8 mouse cellular contexts compared by ENCODE assay signal in genomic region chr2:156763101-156763500, GRCm38 (mm10). TPM values are rescaled to one million over a fixed set of nuclear protein-coding genes. Genes with fewer than 3 reads are reported as not detected.
DNase-seq lines count a peak whose midpoint lies in the region; ATAC-seq and TF ChIP-seq lines count a peak whose summit lies in the region.

No protein-coding gene starts in this region.

- H3K4me2 ChIP-seq in midbrain, postnatal 0 days (ENCODE audit: low read depth, low read length, poor library complexity, severe bottlenecking), result no peak overlapping the region
- H3K4me2 ChIP-seq in midbrain, embryonic 16.5 days (ENCODE audit: low read length), result no peak overlapping the region
- H3K4me2 ChIP-seq in neural tube, embryonic 15.5 days, result no peak overlapping the region
- no peak overlapping the region for H3K4me2 ChIP-seq in liver, postnatal 0 days (ENCODE audit: low read depth, low read length)

- no peak overlapping the region for H3K27ac ChIP-seq in midbrain, postnatal 0 days (ENCODE audit: low read depth, low read length)
- no peak overlapping the region for H3K27ac ChIP-seq in midbrain, embryonic 16.5 days (ENCODE audit: low read length)
- H3K27ac ChIP-seq in neural tube, embryonic 15.5 days (replicated peaks), result peak overlapping the region; percentile 64
- H3K27ac ChIP-seq in liver, postnatal 0 days (ENCODE audit: low read depth), result no peak overlapping the region

- H3K27me3 ChIP-seq in midbrain, postnatal 0 days (ENCODE audit: insufficient read depth, low read length), result no peaks in the 10 kb centered on the region
- H3K27me3 ChIP-seq in midbrain, embryonic 16.5 days (ENCODE audit: control insufficient read depth, insufficient read depth, low read depth, low read length), result no peaks in the 10 kb centered on the region
- no peaks in the 10 kb centered on the region for H3K27me3 ChIP-seq in neural tube, embryonic 15.5 days (replicated peaks)
- H3K27me3 ChIP-seq in liver, postnatal 0 days (ENCODE audit: insufficient read depth, low read length), result no peaks in the 10 kb centered on the region

- peaks cover 53% of the 10 kb centered on the region for H3K36me3 ChIP-seq in midbrain, postnatal 0 days (ENCODE audit: insufficient read depth, low read length)
- H3K36me3 ChIP-seq in midbrain, embryonic 16.5 days (ENCODE audit: control insufficient read depth, insufficient read depth, low read length), result peaks cover 45% of the 10 kb centered on the region
- H3K36me3 ChIP-seq in neural tube, embryonic 15.5 days, result peaks cover 58% of the 10 kb centered on the region
- H3K36me3 ChIP-seq in liver, postnatal 0 days (replicated peaks; ENCODE audit: insufficient read depth, low read length), result peaks cover 6% of the 10 kb centered on the region; the same call in 1 of the 2 replicates

- TF ChIP-seq EP300 in liver, postnatal 0 days (IDR thresholded peaks at IDR 0.05; ENCODE audit: low read depth), result no peak

- no peak for ATAC-seq in midbrain, postnatal 0 days (ENCODE audit: low FRiP score)
- ATAC-seq in midbrain, embryonic 16.5 days, result no peak
- no peak; the same call in 1 of the 2 replicates for ATAC-seq in neural tube, embryonic 15.5 days (ENCODE audit: low FRiP score)
- no peak for ATAC-seq in liver, postnatal 0 days
- no peak for ATAC-seq in erythroid progenitor cell, adult 5-6 weeks (replicated peaks; ENCODE audit: low FRiP score, poor library complexity, severe bottlenecking)

- peak; percentile 77 to 83 for DNase-seq in cerebellum, postnatal 10 days
- no peak for DNase-seq in cerebellum, adult 11 months
- DNase-seq in midbrain, postnatal 0 days (ENCODE audit: low spot score), result peak; percentile 64
- peak; percentile 45 to 61 for DNase-seq in kidney, adult 8-10 months
- no peak for DNase-seq in liver, postnatal 0 days

- TF ChIP-seq CTCF in midbrain, postnatal 0 days (IDR thresholded peaks at IDR 0.05), result no peak
- no peak for TF ChIP-seq CTCF in liver, postnatal 0 days (IDR thresholded peaks at IDR 0.05; ENCODE audit: low read depth)

- H3K9ac ChIP-seq in midbrain, postnatal 0 days (replicated peaks; ENCODE audit: low read length, poor library complexity, severe bottlenecking), result no peak overlapping the region
- H3K9ac ChIP-seq in midbrain, embryonic 16.5 days (ENCODE audit: low read depth, low read length), result no peak overlapping the region
- H3K9ac ChIP-seq in neural tube, embryonic 15.5 days (replicated peaks), result no peak overlapping the region
- H3K9ac ChIP-seq in liver, postnatal 0 days (replicated peaks), result no peak overlapping the region

- no peaks in the 10 kb centered on the region for H3K9me3 ChIP-seq in midbrain, postnatal 0 days (ENCODE audit: low read length)
- no peaks in the 10 kb centered on the region for H3K9me3 ChIP-seq in midbrain, embryonic 16.5 days (replicated peaks; ENCODE audit: control insufficient read depth, low read length, poor library complexity, severe bottlenecking)
- H3K9me3 ChIP-seq in neural tube, embryonic 15.5 days (replicated peaks), result no peaks in the 10 kb centered on the region
- no peaks in the 10 kb centered on the region for H3K9me3 ChIP-seq in liver, postnatal 0 days (ENCODE audit: low read length)

- no peaks in the 10 kb centered on the region for H3K4me1 ChIP-seq in midbrain, postnatal 0 days (ENCODE audit: insufficient read depth, low read length)
- H3K4me1 ChIP-seq in midbrain, embryonic 16.5 days (ENCODE audit: control insufficient read depth, insufficient read depth, low read length), result no peaks in the 10 kb centered on the region
- peaks cover 22% of the 10 kb centered on the region for H3K4me1 ChIP-seq in neural tube, embryonic 15.5 days
- H3K4me1 ChIP-seq in liver, postnatal 0 days (ENCODE audit: insufficient read depth), result no peaks in the 10 kb centered on the region

- 82% methylated on average over 11 of the region's 11 CpGs for WGBS in midbrain, postnatal 0 days
- 84% methylated on average over 11 of the region's 11 CpGs for WGBS in midbrain, embryonic 16.5 days
- WGBS in neural tube, embryonic 15.5 days, result 66% methylated on average over 11 of the region's 11 CpGs
- WGBS in liver, postnatal 0 days (ENCODE audit: insufficient replicate concordance), result 81% methylated on average over 11 of the region's 11 CpGs

- H3K4me3 ChIP-seq in midbrain, postnatal 0 days (ENCODE audit: low read depth, low read length), result no peak overlapping the region
- no peak overlapping the region for H3K4me3 ChIP-seq in midbrain, embryonic 16.5 days (ENCODE audit: low read depth, low read length)
- no peak overlapping the region for H3K4me3 ChIP-seq in neural tube, embryonic 15.5 days (replicated peaks)
- H3K4me3 ChIP-seq in liver, postnatal 0 days (ENCODE audit: low read depth, low read length), result no peak overlapping the region

RNA-seq across cellular contexts. Expression of gene Myl9, which starts 12.1 kb away (rescaled TPM):
- total RNA-seq in midbrain, postnatal 0 days (2014; rRNA removed), result 27.4 and 30.7 TPM in 2 replicates
- 33.8 and 38.4 TPM in 2 replicates for polyA plus RNA-seq in midbrain, postnatal 0 days (2015; fragmentation: Nextera tagmentation; extraction: Ambion mirVana)
- 33.7 and 38.8 TPM in 2 replicates for polyA plus RNA-seq in midbrain, embryonic 16.5 days (2015; fragmentation: Nextera tagmentation; extraction: Ambion mirVana)
- 40.8 and 169 TPM in 2 replicates for polyA plus RNA-seq in neural tube, embryonic 15.5 days (2015; fragmentation: Nextera tagmentation; extraction: Ambion mirVana)
- polyA plus RNA-seq in liver, postnatal 0 days (2015; fragmentation: Nextera tagmentation; extraction: Ambion mirVana), result 50.4 and 51.2 TPM in 2 replicates
- total RNA-seq in erythroid progenitor cell, adult 5-6 weeks (2015; ENCODE audit: low replicate concordance), result 5.0 and 7.2 TPM in 2 replicates
- 0.45 and 10.7 TPM in 2 replicates for total RNA-seq in erythroid progenitor cell, adult 5-6 weeks (2017; ENCODE audit: low replicate concordance)

Comparison
In these comparisons a context has a peak if more than half of its experiments do, and no peak if none do; other contexts are left out.
1. DNase-seq: peak in cerebellum, postnatal 10 days (2 of 2), midbrain, postnatal 0 days (single experiment) and kidney, adult 8-10 months (2 of 2); none in cerebellum, adult 11 months (single experiment) and liver, postnatal 0 days (single experiment).